Mouse (Mus musculus): ENCODE results near the gene Orm1.

The Orm1 gene

GRCm38 (mm10) chr4:63344295-63344694, at the start of gene Orm1:
TSS of gene Orm1 (plus strand) at chr4:63344560.
- no peak for DNase-seq

DNA sequence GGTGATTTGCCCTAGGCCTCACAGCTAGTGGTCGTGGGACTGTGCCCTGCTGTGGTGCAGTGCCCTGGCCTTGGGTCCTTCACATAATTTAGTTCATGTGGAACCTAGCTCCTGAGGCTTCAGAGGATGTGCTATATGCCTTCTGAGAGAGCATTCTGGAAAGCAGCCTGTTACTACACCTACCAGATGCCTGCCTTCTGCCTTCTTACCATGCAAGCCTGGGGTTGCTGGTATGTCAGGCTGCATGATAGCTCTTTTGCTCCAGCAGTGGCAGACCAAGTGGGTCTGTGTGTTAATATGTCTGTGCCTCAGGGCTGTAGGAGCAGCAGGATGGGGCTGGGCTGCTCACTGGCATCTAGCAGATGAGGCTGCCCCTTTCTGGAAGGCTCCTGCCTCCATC, 48.7 kb upstream of the Orm1 start:
- DNase-seq: no peak

GRCm38 (mm10) chr4:63296263-63296662, 48.1 kb upstream of the Orm1 start:
- no peak for DNase-seq

DNA sequence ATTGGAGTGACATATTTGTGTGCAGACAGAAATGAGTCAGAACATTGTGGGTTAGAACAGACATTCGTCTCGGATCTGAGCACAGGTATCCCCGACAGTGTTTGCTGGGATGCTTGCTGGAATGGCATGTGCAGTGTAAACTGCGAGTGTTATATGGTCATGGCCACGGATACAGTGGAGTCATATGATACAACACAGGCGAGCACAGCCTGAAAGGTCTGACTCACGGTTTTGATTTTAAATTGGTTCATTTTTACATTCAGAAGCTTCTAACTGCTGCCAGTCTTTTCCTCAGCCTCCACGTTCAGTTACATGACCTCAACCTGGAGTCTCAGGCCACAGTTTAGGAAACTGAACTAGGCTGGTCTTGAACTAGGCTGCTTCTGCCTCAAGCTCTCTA, 47.5 kb upstream of the Orm1 start:
- no peak for DNase-seq

DNA sequence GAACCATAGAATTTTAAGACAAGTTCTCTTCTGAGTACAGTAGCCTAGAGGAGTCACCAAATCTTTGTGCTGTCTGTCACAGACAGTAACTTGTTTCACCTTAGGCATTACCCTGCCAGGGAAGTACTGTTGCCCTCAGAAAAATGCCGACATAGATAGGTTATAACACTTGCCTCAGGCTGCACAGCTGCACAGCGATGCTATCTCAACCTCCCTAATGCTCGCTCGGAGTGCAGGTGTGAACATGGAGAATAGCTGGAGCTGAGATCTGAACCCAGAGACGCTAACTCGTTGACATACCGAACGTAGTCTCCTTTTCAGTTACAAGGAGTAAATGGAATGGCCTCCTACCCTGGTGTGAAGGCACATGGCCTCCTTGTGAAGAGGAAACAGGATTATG, 46.2 kb upstream of the Orm1 start:
- DNase-seq: no peak

DNA sequence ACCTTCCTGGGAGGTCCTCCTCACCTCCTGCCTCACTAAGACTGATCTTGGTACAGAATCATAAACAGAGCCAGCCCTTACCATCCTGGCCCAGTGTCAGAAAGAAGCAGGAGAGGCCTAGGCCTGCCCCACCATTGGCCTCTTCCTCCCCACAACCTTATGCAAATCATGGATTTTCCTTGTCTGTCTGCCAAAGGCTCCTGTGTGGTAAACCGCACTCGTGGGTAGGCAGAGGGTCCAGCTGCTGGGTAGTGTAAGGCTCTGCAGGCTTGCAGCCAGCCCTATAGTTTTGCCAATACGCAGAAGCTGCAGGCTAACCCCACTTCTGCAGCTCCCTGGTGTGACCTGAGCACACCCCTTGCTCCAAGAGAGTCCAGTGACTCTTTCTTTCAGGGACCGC, 41.7 kb upstream of the Orm1 start:
- DNase-seq: no peak

DNA sequence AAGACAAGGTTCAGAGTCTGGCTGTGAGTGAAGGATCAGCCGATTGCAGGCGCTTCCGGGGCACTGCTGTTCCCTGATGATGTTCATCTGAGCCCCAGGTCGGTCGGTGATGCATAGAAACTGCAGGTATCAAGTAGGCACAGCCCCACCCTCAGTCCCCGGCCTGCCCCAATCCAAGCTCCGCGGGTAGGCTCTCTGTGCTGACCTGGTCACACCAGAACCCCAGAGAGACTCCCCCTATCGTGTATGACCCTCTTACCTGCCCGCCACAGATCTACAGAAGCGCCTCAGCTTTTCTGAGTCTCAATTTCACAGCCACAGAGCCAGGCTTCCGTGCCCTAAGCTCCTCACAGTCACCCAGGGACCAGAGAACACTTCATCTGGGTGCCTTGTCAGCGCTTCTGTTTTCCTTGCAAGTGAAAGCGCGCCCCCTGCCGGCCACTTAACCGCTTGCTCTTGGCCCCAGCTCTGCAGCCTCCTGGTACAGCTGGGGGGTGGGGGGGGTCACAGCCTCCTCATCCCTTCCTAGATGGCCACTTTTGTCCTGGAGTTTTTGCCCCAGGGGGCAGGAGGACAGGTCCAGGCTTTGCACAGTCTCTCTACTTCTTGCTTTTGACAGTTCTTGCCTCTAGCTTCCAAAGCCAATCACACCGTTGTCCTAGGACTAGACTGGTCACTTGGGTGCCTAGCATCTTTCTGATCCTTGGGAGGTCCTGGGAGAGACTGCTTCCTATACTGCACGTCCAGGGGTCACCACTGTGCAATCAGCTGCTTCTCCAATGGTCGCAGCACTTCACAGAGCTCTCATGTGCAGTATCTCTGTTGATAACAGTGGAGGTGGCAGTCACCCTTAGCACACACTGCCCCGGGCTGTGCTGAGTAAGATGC, 36.9 kb upstream of the Orm1 start:
- DNase-seq: peak; percentile 92 to 97

DNA sequence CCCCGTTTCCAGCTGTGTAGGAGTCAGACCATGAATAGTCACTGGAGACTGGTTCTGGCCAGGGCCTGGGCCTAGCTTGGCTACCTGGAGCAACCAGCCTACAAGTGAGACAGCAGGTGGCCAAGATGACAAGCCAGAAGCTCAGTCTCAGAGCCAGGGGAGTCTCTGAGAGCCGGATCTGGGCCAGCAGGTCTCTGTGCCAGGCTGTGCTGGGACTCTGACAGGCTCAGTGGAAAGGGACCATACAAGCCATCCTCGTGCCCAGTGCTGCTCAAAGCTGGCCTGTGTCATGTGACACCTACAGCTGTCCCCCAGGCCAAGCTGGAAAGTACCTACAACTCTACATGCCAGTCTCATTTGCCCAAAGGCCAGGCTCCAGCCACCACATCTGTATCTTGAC, 36.0 kb upstream of the Orm1 start:
- DNase-seq: no peak

- no peak for DNase-seq
Measured at GRCm38 (mm10) chr4:63310247-63310855, 34.0 kb upstream of the Orm1 start.

GRCm38 (mm10) chr4:63311426-63311825, 32.9 kb upstream of the Orm1 start:
- DNase-seq: no peak

DNA sequence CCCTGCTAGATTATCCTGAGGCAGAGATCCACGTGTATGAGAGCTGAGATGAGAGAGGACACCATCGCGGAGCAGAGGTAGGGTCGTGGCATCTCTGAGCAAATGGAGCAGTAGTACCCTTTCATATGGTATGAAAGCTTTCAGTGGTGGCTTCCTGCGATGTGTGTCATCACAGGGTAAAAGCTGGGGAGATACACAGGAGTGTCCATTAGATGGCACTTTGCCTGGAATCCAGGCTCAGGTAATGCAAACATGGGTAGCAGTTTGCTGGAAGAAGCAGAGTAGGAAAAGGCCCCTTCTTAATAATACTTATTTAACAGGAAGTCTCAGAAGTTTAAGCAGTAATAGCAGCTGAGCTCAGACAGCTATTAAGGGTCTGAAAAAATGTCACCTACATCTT, 30.3 kb upstream of the Orm1 start:
- no peak for DNase-seq

DNA sequence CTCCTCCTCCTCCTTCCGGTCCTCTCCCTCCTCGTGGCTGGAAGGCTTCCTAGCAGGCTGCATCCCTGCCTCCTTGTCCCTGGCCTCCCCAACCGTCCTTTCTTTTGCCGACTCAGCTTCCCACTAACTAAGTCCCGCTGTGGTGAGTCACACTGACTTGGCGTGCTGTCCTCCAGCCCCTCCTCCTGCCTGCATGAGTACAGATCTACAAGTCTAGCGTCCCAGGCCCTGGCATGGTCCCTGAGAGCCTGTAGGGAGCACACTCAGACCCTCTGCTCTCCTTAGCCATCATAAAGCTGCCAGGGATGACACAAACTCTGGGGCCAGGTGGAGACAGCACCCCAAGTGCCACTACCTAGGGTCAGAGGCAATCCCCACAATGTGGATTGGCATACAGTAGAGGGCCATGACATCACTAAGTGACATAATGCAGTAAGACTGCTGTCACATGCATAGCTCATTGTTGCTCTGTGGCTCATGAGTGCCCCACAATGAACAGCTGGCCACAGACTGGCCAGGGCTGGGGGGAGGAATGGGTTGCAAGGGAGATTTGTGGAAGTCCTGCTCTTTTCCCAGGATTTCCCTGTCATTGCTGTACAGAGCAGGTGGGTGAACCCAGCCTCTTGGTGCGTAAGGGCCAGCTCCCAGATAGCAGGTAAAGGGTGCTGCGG, 28.1 kb upstream of the Orm1 start:
- peak; percentile 25 to 39 for DNase-seq

GRCm38 (mm10) chr4:63319566-63319965, 24.8 kb upstream of the Orm1 start:
- peak; percentile 54 to 86 for DNase-seq

DNA sequence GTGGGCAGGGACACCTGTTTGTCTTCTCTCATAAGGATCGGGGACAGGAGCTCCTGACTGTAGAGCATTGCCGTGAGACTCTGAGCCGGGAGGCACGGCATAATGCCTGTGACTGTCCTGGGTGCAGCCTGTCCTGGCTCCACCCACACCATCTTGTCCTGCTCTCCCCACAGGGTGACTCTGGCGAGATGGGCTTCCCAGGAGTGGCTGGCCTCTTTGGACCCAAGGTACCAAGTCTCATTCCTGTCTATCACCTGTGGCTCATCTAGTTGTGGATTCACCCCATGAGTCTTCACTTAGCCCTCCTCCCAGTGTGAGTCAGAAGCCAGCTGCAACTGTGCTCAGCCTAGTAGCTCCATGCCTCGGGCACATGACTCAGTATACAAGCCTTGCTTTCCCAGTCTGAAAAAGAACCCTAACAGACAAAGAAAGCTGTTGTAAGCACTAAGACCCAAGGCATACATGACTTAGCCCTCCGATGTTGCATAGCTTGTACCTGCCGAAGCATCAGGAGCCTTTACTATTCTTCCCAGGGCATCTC, 21.0 kb upstream of the Orm1 start:
- no peak for DNase-seq

GRCm38 (mm10) chr4:63333403-63333802, 11.0 kb upstream of the Orm1 start:
- DNase-seq: no peak

DNA sequence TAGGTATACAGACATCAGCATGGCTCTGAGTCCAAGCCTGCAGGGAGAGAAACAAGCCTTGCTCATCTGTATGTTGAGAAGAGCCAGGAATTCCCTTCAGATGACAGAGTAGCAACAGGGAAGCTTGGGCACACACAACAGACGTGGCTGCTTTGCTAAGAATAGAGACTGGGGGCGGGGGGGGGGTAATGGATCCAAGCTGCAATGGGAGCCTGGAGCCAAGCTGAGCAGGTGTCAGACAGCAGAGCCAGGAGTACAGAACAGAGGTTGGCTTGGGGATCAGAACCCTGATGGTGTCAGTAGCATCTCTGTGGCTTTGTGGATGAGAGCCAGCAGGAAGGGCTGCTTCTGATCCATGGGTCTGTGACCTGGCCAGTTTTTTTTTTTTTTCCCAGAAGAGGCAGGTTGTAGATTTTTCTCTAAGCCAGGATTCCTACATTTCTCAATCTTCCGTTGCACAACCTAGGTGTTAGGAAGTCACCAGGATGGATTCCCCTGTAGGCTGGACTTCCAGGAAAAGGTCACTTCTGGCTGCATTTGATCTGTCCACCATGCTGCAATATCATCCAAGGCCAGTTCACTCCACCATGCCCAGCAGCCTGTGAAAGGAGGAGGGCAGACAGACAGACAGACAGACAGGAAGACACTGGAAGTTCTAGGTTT, 5.8 kb upstream of the Orm1 start:
- no peak for DNase-seq

GRCm38 (mm10) chr4:63342491-63342890, 1.9 kb upstream of the Orm1 start:
- no peak for DNase-seq

DNA sequence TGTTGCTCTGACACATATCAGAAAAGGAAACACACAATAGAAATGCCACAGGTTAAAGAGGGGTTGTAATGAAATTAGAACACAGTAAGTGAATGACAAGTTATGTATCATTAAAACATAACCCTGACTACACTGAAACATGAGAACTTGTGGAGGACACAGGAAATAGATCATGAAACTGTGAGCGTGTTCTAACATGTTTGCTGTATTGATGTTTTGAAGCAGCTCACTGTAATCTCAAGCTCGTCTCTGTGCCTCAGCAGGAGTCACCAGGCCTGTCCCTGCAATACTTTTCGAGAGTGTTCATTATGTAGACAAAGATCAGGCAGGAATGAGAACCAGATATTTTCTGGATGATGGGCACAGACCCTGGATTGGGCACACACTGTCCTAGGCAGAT, 752 bp upstream of the Orm1 start:
- DNase-seq: no peak

DNA sequence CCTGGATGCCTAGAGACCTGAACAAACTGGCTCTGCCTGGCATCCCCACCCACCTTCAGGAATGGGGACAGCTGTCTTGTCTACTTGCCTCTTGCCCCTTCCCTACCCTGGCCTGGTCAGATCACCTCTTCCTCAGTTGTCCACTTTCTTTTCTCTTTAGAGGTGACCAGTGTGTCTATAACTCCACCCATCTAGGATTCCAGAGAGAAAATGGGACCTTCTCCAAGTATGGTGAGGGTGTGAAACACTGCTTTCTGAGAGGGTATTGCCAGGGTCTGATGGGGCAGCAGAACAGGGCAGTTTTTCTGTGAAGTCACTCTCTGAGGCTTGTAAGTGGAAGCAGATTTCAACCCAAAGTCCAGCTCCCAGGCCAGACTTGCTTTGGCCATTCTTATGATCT, 901 bp downstream of the Orm1 start:
- DNase-seq: no peak

- no peak for DNase-seq
Measured at GRCm38 (mm10) chr4:63346659-63347058, 2.3 kb downstream of the Orm1 start.

DNA sequence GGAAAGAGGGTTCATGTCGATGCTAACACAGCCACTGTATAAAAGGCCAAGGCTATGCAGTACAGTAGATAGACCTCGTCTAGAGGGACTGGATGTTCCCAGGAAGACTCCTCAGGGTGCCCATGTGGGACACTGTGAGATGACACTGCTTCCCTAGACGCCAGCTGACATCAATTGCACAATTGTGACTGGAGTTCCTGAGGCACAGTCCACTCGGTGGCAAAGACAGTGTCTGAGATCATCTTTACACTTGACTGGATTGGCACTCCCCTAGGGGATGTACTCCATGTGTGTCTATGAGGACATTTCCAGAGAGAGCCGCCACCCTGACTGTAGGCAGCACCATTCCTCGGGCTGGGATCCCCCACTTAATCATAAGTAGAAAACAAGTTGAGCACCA, 4.2 kb downstream of the Orm1 start:
- DNase-seq: no peak

DNA sequence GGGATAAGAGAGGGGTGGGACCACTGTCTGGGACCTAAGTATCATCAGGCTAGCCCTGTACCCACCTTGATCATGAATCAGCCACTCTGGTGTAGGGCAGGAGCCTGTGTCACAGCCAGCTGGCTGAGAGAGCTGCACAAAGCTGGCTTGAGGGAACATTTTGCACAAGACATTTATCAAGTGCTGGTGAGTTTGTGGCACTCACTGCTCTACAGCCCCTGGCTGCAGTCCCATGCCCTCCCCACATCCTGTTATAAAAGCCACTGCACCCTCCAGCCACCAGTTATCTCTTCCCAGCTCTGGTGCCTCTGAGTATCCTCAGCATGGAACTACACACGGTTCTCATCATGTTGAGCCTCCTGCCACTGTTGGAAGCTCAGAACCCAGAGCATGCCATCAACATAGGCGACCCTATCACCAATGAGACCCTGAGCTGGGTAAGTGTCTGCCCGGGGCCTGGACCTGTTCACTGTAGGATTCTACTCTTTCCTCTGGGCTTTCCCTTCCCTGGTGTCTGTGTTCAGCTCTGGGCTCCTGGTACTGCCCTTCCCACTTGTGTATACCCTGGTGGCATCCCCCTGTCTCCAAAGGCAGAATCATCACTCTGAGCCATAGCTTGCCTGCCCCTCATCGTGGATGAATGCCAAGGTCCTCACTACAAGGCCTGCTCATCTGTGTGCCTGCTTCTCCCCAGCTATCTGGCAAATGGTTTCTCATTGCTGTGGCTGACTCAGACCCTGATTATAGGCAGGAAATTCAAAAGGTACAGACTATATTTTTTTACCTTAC, 11.7 kb downstream of the Orm1 start, which contains the start of gene Orm3:
Gene Orm3 (plus strand): TSS at position 286 of the 789 bp plus-strand sequence.
- DNase-seq: no peak

Data from kidney, postnatal 36 days (tissue).